Mouse (Mus musculus): ENCODE data around the gene Cux1. TPM values are rescaled to one million over a fixed set of nuclear protein-coding genes. Genes with fewer than 3 reads are reported as not detected.

The Cux1 gene
- polyA plus RNA-seq, 1 experiment = 149 TPM

DNA sequence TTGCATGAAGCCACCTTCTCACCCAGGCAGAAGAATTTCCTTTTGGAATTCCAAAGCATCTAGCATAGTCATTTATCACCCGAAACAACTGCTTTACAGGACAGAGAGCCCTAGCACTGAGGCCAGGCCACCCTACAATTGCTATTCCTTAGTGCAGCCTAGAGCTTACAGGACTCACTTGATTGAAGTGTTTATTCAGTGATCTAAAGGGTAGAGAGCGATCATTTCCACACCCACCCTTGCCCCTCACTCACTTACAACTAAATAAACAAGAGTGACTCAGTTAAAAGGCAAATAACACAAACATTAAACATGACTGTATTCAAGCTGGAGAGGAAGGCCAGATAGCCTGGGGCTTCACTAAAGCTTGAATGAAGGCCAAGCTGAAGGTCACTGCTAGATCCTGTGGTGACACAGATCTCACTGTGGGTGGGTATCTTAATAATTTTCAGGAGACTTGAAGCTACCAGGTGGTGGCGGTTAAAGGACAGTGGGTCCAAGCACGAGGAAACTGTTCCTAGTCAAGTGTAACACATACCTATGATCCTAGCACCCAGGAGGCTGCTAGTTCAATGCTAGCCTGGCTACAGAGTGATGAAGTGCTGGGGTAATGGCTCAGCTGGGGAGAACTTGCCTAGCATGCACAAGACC lies 140.0 kb downstream of the Cux1 start:
- peaks cover 57% of the 10 kb centered on the region for H3K4me1 ChIP-seq (ENCODE audit: control insufficient read depth, insufficient read depth, low read length)
- H3K4me3 ChIP-seq (ENCODE audit: insufficient read depth, low read length) = peak overlapping the region; percentile 22; the same call in 1 of the 2 replicates
- TF ChIP-seq CTCF (IDR thresholded peaks at IDR 0.05; ENCODE audit: low read depth, low read length) (no peak), POLR2A (IDR thresholded peaks at IDR 0.05; ENCODE audit: borderline replicate concordance, low read depth, low read length) (no peak)
- H3K27ac ChIP-seq (ENCODE audit: insufficient read depth, low read depth, low read length) = peak overlapping the region; percentile 97

DNA sequence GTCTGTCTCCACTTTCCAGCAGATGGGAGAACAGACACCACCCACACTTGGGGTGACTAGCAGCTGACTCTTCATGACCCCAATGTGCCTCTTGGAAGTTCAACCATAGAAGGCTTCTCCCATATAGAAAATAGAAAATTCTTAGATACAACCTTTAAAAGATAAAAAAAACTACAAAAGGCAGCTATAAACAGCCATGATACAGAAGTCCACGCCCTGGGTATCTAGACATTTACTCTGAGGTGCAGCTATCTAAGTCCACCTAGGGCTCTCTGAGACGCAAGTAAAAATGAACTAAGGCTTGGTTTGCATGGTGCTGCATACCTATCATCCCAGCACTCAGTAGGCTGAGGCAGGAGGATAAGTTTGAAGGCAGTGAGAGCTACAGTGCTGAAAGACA lies 144.3 kb downstream of the Cux1 start:
- no peak overlapping the region for H3K27ac ChIP-seq (ENCODE audit: insufficient read depth, low read depth, low read length)
- no peak overlapping the region for H3K4me3 ChIP-seq (ENCODE audit: insufficient read depth, low read length)
- peaks cover 37% of the 10 kb centered on the region for H3K4me1 ChIP-seq (ENCODE audit: control insufficient read depth, insufficient read depth, low read length)
- TF ChIP-seq CTCF (IDR thresholded peaks at IDR 0.05; ENCODE audit: low read depth, low read length) (no peak), POLR2A (IDR thresholded peaks at IDR 0.05; ENCODE audit: borderline replicate concordance, low read depth, low read length) (no peak)

DNA sequence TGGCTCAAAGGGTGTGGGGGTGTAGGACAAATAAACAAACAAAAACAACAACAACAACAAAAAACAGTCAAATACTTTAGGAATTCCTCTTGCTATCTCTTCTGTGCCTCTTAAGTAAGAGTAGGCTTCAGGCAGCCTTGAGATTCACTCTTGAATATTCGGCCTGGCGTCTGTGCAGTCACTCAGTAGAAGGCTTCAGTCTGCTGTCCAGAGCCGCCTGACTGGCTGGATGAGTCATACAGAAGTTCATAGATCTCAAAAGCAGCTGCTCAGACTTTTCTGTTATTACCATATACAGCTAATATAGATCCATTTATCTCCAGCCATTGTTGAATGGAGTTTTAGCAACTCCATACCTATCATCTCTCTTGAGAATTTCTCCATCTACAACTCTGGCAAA lies 145.4 kb downstream of the Cux1 start:
- TF ChIP-seq CTCF (IDR thresholded peaks at IDR 0.05; ENCODE audit: low read depth, low read length) = no peak
- TF ChIP-seq POLR2A (IDR thresholded peaks at IDR 0.05; ENCODE audit: borderline replicate concordance, low read depth, low read length) = no peak
- no peak overlapping the region for H3K4me3 ChIP-seq (ENCODE audit: insufficient read depth, low read length)
- H3K27ac ChIP-seq (ENCODE audit: insufficient read depth, low read depth, low read length) = peak overlapping the region; percentile 51
- peaks cover 29% of the 10 kb centered on the region for H3K4me1 ChIP-seq (ENCODE audit: control insufficient read depth, insufficient read depth, low read length)

DNA sequence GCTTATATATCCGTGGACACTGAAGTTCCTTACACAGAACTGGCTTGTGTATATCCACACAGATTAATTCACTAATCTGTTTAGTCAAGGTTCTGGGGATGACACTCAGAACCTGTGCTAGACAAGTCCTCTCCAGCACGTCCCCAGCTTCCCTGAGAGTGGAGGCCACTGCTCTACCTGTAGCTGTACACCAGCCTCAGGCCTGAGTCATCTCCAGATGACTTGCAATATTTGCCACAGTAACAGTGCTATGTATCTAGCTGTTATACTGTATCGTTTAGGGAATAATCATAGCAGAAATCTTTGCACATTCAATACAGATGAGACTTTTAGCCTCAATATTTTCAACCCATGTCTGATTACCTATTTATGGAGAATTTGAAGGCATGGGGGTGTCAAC lies 146.0 kb downstream of the Cux1 start:
- Histone ChIP-seq H3K4me1 (ENCODE audit: control insufficient read depth, insufficient read depth, low read length) (peaks cover 24% of the 10 kb centered on the region), H3K4me3 (ENCODE audit: insufficient read depth, low read length) (no peak overlapping the region), H3K27ac (ENCODE audit: insufficient read depth, low read depth, low read length) (no peak overlapping the region)
- TF ChIP-seq POLR2A (IDR thresholded peaks at IDR 0.05; ENCODE audit: borderline replicate concordance, low read depth, low read length) (no peak), CTCF (IDR thresholded peaks at IDR 0.05; ENCODE audit: low read depth, low read length) (no peak)

DNA sequence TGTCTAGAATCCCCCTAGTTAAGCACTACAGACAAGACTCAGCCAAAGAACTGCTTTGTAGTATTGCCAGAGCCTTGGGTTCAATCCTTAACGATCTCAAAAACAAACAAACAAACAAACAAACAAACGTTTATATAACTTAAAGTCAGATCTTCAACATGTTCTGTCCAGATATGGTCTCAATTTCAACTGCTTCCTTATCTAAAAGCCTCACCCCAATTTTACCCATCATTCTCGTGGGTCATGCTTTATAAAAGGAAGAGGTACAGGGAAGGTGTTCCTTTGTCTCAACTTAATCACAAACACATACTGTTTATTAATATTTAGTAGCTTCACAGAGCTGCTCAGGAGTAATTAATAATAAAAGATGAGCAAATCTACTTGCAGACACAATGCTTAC lies 146.9 kb downstream of the Cux1 start:
- Histone ChIP-seq H3K4me1 (ENCODE audit: control insufficient read depth, insufficient read depth, low read length) (peaks cover 27% of the 10 kb centered on the region), H3K4me3 (ENCODE audit: insufficient read depth, low read length) (no peak overlapping the region), H3K27ac (ENCODE audit: insufficient read depth, low read depth, low read length) (no peak overlapping the region)
- TF ChIP-seq CTCF (IDR thresholded peaks at IDR 0.05; ENCODE audit: low read depth, low read length) (no peak), POLR2A (IDR thresholded peaks at IDR 0.05; ENCODE audit: borderline replicate concordance, low read depth, low read length) (no peak)

DNA sequence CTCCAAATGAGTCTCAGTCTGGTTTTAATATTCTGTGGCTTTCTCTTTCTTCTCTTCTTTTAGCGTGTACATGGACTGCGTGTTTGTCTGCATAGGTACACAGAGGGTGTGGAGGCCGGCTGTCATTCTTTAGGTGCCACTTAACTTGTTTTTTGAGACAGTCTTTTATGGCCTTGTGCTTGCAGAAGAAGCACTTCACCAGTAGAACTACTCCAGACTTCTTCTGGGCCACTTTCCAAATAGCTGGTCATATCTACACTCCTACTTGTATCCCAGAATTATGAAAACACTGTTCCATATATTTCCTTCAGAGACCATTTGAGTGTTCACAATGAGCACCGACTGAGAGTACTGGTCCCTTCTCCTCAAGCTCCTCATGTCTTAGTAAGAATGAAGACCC lies 149.4 kb downstream of the Cux1 start:
- Histone ChIP-seq H3K4me3 (ENCODE audit: insufficient read depth, low read length) (no peak overlapping the region), H3K27ac (ENCODE audit: insufficient read depth, low read depth, low read length) (no peak overlapping the region), H3K4me1 (ENCODE audit: control insufficient read depth, insufficient read depth, low read length) (peaks cover 34% of the 10 kb centered on the region)
- TF ChIP-seq CTCF (IDR thresholded peaks at IDR 0.05; ENCODE audit: low read depth, low read length) (no peak), POLR2A (IDR thresholded peaks at IDR 0.05; ENCODE audit: borderline replicate concordance, low read depth, low read length) (no peak)

DNA sequence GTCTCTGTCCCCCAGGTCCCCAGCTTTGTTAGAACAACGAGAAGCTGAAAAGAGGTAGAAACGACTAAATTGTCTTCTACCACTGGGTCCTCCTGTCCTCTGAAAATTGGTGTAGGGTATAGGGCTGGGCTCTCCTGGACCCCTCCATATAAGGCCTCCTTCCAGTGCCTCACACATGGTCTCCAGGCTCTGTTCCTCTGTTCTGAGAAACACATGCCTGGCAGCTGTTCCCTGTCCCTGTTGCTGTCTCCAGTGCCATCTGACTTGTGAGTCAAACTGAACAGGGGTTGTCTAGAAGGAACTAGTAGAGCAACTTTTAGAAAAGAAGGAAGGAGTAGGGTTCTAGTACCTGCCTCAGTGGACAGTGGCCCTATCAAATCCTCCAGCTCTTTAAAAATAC lies 152.8 kb downstream of the Cux1 start:
- peaks cover 20% of the 10 kb centered on the region for H3K4me1 ChIP-seq (ENCODE audit: control insufficient read depth, insufficient read depth, low read length)
- no peak overlapping the region for H3K4me3 ChIP-seq (ENCODE audit: insufficient read depth, low read length)
- peak overlapping the region; percentile 59 for H3K27ac ChIP-seq (ENCODE audit: insufficient read depth, low read depth, low read length)
- no peak for TF ChIP-seq CTCF (IDR thresholded peaks at IDR 0.05; ENCODE audit: low read depth, low read length)

DNA sequence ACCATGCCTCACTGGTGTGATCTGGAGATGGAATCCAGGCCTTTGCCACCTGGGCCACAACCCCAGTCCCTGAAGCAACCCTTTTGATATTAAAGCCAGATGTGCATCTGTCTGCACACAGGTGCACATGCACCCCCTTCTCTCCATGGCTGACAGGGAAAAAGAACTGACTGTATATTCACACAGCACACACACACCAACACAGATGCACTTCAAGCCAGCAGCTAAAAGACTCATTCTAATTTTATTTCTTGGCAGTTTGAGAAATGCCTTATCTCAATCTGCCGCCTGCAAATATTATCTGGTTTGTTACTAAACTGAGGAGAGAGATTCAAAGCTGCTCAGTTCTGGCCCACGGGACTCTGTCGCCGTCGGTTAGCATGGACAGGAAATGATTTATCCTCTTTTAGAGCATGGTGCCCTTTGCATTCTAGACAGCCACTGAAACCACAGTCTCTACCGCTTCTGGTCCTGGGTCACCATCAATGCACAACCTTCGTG lies 156.6 kb downstream of the Cux1 start:
- Histone ChIP-seq H3K4me3 (ENCODE audit: insufficient read depth, low read length) (no peak overlapping the region), H3K4me1 (ENCODE audit: control insufficient read depth, insufficient read depth, low read length) (peaks cover 23% of the 10 kb centered on the region), H3K27ac (ENCODE audit: insufficient read depth, low read depth, low read length) (no peak overlapping the region)
- TF ChIP-seq POLR2A (IDR thresholded peaks at IDR 0.05; ENCODE audit: borderline replicate concordance, low read depth, low read length) (no peak), CTCF (IDR thresholded peaks at IDR 0.05; ENCODE audit: low read depth, low read length) (no peak)

DNA sequence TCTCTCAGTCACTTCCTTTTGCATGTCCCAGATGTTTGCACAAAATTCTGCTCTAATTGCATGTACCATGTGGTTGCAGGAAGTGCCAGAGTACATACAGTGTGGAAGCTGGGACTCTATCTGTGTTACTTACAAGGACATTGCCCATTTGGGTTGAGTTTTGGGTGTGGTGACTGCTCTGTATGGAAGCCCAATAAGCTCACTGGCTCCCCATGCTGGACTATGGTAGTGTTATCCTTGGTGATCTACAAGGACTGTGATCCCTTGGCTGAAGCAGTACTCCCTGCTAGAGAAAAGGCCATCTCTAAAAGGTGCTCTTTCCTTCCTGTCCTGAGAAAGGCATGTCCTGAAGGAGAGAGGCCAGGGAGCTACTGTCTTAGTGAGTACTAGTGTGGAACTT lies 160.9 kb downstream of the Cux1 start:
- TF ChIP-seq POLR2A (IDR thresholded peaks at IDR 0.05; ENCODE audit: borderline replicate concordance, low read depth, low read length) (no peak), CTCF (IDR thresholded peaks at IDR 0.05; ENCODE audit: low read depth, low read length) (no peak)
- Histone ChIP-seq H3K4me1 (ENCODE audit: control insufficient read depth, insufficient read depth, low read length) (peaks cover 6% of the 10 kb centered on the region), H3K27ac (ENCODE audit: insufficient read depth, low read depth, low read length) (no peak overlapping the region), H3K4me3 (ENCODE audit: insufficient read depth, low read length) (no peak overlapping the region)

DNA sequence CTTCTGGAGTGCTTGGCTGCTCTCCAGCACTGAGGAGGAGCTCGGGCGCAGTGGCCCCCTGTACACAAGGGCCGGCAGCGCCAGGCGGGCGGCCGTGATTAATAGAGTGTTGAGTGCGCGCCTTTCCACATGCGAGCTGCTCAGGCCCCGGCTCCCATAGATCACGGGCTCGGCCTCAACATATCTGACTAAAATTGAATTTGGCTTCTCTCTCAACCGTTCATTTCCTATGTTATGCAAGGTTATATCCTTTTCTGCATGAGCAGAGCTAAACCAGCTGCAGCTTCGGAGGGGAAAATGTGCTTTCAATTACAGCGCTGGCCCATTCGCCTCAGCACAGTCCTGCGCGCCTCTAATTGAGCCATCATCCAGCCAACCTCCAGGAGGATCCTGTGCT lies 163.7 kb downstream of the Cux1 start:
- TF ChIP-seq CTCF (IDR thresholded peaks at IDR 0.05; ENCODE audit: low read depth, low read length) (no peak), POLR2A (IDR thresholded peaks at IDR 0.05; ENCODE audit: borderline replicate concordance, low read depth, low read length) (no peak)
- H3K27ac ChIP-seq (ENCODE audit: insufficient read depth, low read depth, low read length) = no peak overlapping the region

More for the DNA sequence above, 163.7 kb downstream of the Cux1 start:
- peaks cover 13% of the 10 kb centered on the region for H3K4me1 ChIP-seq (ENCODE audit: control insufficient read depth, insufficient read depth, low read length)
- H3K4me3 ChIP-seq (ENCODE audit: insufficient read depth, low read length) = no peak overlapping the region
